Mouse (Mus musculus): ENCODE data around the gene Olfr921. TPM values are rescaled to one million over a fixed set of nuclear protein-coding genes. Genes with fewer than 3 reads are reported as not detected.

Olfr921 gene
- polyA plus RNA-seq, 1 experiment from 2014 or later: not detected

Other genes starting within 250 kb of the Olfr921 start
- not detected in 2 replicates for gene Olfr910, start 235.2 kb upstream of the Olfr921 start, polyA plus RNA-seq (2015; fragmentation: Nextera tagmentation; extraction: Ambion mirVana)
- gene Olfr912, start 192.9 kb upstream of the Olfr921 start, polyA plus RNA-seq (2015; fragmentation: Nextera tagmentation; extraction: Ambion mirVana): not detected in 2 replicates
- gene Olfr913, start 180.3 kb upstream of the Olfr921 start, polyA plus RNA-seq (2015; fragmentation: Nextera tagmentation; extraction: Ambion mirVana): not detected in 2 replicates
- not detected in 2 replicates for gene Olfr914, start 168.0 kb upstream of the Olfr921 start, polyA plus RNA-seq (2015; fragmentation: Nextera tagmentation; extraction: Ambion mirVana)
- not detected in 2 replicates for gene Olfr916, start 113.2 kb upstream of the Olfr921 start, polyA plus RNA-seq (2015; fragmentation: Nextera tagmentation; extraction: Ambion mirVana)
- not detected in 2 replicates for gene Olfr917, start 107.2 kb upstream of the Olfr921 start, polyA plus RNA-seq (2015; fragmentation: Nextera tagmentation; extraction: Ambion mirVana)
- not detected in 2 replicates for gene Olfr918, start 98.5 kb upstream of the Olfr921 start, polyA plus RNA-seq (2015; fragmentation: Nextera tagmentation; extraction: Ambion mirVana)
- not detected in 2 replicates for gene Olfr919, start 69.4 kb upstream of the Olfr921 start, polyA plus RNA-seq (2015; fragmentation: Nextera tagmentation; extraction: Ambion mirVana)
- 17.2 and 21.2 TPM in 2 replicates for gene Vwa5a, start 54.8 kb upstream of the Olfr921 start, polyA plus RNA-seq (2015; fragmentation: Nextera tagmentation; extraction: Ambion mirVana)
- 0.03 TPM in 1 of 2 replicates, not detected in the other for gene Olfr920, start 20.8 kb upstream of the Olfr921 start, polyA plus RNA-seq (2015; fragmentation: Nextera tagmentation; extraction: Ambion mirVana)
- not detected in 2 replicates for gene Olfr922, start 41.5 kb downstream of the Olfr921 start, polyA plus RNA-seq (2015; fragmentation: Nextera tagmentation; extraction: Ambion mirVana)
- gene Olfr923, start 53.5 kb downstream of the Olfr921 start, polyA plus RNA-seq (2015; fragmentation: Nextera tagmentation; extraction: Ambion mirVana): not detected in 2 replicates
- gene Olfr924, start 71.4 kb downstream of the Olfr921 start, polyA plus RNA-seq (2015; fragmentation: Nextera tagmentation; extraction: Ambion mirVana): not detected in 2 replicates
- not detected in 2 replicates for gene Olfr26, start 82.0 kb downstream of the Olfr921 start, polyA plus RNA-seq (2015; fragmentation: Nextera tagmentation; extraction: Ambion mirVana)
- not detected in 2 replicates for gene Olfr926, start 104.1 kb downstream of the Olfr921 start, polyA plus RNA-seq (2015; fragmentation: Nextera tagmentation; extraction: Ambion mirVana)
- not detected in 2 replicates for gene Olfr930, start 156.7 kb downstream of the Olfr921 start, polyA plus RNA-seq (2015; fragmentation: Nextera tagmentation; extraction: Ambion mirVana)
- gene Olfr933, start 199.2 kb downstream of the Olfr921 start, polyA plus RNA-seq (2015; fragmentation: Nextera tagmentation; extraction: Ambion mirVana): not detected in 2 replicates
- not detected in 2 replicates for gene Olfr934, start 215.2 kb downstream of the Olfr921 start, polyA plus RNA-seq (2015; fragmentation: Nextera tagmentation; extraction: Ambion mirVana)
- gene Olfr935, start 226.6 kb downstream of the Olfr921 start, polyA plus RNA-seq (2015; fragmentation: Nextera tagmentation; extraction: Ambion mirVana): not detected in 2 replicates